Mouse (Mus musculus) left cerebral cortex, postnatal 4 days (tissue): ENCODE measurements around the gene Dtx2. TPM values are rescaled to one million over a fixed set of nuclear protein-coding genes. Genes with fewer than 3 reads are reported as not detected.
"Not testable (repeated sequence)": the region's sequence is repeated elsewhere in the genome, so short reads cannot be mapped to it uniquely, and the experiment has no call there.

Experiments used
- DNase-seq: peaks from one replicate; pipeline ENCODE4 v3.0.0-alpha.2; 2022
- intact Hi-C: fragments of 180-260 bp; cut with DNase I; formaldehyde crosslinking; loops from one replicate; pipeline ENCODE4 v1.15.1; 2025
- total RNA-seq, 2 experiments: library from RNA; stranded (reverse); gene quantifications; 2 replicates each; pipeline ENCODE4 v1.2.3; 2021

Dtx2 gene
- total RNA-seq, 2 experiments from 2014 or later = 13.8 to 14.4 TPM

DNA sequence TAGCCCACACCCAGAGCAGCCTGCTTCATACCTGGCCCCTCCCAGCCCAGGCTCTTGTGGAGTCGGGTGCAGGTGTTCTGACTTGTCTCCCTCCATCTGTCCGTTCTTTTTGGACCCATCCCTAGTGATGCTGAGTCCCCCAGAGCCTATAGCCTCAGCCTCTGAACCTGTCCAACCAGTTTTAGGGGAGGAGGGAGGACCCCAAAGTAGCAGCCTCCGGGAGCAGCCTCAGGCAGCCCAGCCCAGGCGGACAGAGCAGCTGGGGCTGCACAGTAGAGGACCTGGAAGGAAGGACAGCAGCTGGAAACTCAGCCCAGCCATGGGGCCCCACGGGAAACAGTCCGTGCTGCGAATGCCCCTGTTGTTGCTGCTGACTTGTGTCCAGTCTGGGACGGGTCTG is 62.5 kb downstream of the Dtx2 start:
- intact Hi-C loops = no loop called here
- no peak for DNase-seq

DNA sequence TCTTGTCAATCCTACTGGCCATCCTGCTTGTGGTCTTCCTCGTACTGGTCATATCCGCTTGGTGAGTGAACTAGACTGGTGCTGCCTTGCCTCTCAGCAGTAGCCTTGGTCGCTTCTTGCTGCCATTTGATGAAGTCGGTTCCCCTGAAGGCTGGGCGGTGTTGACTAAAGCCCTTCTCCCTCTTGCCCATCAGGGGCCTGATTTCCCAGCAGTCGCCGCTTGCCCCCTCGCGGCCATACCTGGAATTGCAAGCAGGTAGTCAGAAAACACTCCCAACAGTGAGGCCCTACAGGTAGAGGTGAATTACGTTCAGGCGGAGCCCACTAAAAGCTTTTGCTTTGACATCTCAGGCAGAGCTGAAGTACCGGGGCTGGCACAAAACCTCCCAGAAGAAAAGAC is 67.0 kb downstream of the Dtx2 start:
- intact Hi-C loops = no loop called here
- DNase-seq = peak; percentile 84

DNA sequence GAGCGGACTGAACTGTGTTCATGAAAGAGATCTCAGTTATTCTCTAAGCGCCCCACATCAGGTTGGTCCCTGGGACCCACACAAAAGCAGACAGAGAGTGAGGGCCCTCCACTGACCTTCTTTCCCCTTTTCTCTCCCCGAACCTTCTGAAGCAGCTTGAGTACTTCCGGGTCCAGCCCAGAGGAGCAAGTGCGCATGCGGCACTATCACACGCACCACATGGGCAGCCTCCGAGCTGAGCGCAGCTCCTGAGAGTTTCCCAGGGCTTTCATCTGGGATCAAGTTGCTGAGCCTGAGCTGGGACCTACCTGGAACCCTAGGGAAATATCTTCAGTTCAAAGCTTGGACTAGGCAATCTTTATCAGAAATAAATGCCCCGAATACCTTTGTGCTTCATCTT is 69.3 kb downstream of the Dtx2 start:
- DNase-seq = no peak
- intact Hi-C loops = no loop called here

DNA sequence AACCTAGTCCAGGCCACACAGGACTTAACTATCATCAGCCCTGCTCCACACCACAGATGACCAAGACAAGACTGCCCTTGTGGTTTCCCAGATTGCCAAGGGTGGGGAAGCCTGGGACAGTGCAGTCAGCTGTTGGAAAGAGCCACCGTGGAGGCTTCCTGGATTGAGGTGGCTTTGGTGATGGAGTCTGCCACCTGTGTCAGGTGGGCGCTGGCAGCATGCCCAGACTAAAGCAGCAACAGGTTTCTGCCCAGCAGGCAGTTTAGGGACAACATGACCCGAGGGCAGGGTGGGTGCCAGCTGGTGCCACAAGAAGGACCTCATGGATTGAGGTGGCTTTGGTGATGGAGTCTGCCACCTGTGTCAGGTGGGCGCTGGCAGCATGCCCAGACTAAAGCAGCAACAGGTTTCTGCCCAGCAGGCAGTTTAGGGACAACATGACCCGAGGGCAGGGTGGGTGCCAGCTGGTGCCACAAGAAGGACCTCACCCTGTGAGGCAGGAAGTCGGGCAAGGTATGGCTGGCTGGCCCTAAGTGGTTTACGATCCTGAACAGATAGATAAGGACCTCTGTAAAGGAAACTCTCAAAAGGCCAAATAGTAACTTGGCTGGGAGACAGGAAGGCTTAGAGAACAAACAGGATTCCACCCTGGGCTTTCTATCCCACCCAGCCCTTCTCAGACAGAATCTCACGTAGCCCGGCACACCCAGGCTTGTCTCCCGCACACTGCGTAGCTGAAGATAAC is 72.0 kb downstream of the Dtx2 start:
- DNase-seq, intact Hi-C loops: not testable (repeated sequence)

DNA sequence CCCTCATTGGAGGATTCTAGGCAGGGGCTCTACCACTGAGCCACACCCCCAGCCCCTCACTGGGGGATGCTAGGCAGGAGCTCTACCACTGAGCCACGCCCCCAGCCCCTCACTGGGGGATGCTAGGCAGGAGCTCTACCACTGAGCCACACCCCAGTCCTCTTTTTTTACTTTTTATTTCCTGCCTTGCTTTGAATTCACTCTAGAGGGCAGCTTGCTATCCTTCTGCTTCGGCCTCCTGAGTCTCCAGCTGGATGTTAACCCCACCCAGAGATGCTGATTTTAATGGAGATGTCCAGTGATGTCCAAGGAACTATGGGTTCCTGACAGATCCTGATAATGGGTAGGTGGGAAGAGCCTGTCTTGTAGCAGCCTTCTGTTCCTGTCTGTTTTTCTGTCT is 74.8 kb downstream of the Dtx2 start:
- intact Hi-C loops = no loop called here
- no peak for DNase-seq

DNA sequence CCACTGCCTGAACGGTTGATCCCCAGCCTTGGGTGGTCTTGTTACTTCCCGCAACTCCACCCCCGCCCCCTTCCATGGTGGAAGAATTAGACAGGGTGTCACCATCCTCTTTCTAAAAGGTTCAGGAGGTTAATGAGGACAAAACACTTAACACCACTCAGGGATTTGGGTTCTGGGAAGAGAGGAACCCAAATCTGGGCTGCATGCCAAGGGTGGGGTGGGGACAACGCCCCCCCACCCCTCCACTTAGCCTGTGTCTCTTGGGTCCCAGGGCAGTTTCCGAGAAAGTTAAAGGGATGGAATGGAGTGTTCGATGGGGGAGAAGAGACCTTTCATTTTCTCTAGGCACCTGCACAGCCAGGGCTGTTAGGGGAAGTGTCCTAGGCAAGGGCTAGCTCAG is 78.5 kb downstream of the Dtx2 start:
- intact Hi-C loops = no loop called here
- DNase-seq = no peak

DNA sequence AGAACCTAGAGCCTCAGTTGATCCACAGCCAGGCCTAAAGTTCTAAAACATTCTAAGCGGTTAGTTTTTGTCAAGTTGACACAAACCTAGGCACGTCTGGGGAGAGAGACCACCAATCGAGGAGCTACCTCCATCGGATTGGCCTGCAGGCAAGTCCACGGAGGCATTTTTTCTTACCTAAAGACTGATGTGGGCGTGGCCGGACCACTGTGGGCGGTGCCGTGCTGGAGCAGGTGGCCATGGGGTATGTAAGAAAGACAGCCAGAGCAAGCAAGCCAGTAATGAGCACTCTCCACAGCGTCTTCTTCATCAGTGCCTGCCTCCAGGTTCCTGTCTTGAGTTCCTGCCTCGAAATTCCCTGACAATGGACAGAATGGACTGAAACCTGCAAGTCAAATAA is 78.9 kb downstream of the Dtx2 start:
- intact Hi-C loops = no loop called here
- no peak for DNase-seq

DNA sequence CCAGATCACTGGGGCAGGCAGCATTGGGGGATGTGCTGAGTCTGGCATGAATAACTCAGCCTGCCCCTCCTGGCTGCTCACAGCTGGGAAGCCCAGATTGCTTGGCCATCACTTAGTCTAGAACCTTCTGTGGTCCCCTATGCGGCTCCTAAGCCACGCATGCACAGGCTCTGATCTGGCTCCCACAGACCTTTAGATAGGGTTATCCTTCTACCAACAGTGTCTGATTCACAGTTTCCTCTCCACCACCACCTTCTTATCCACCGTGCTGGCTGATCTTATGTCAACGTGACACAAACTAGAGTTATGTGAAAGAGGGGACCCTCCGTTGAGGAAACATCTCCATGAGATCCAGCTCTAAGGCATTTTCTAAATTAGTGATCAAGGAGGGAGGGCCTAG is 80.5 kb downstream of the Dtx2 start:
- intact Hi-C loops = no loop called here
- DNase-seq = no peak

DNA sequence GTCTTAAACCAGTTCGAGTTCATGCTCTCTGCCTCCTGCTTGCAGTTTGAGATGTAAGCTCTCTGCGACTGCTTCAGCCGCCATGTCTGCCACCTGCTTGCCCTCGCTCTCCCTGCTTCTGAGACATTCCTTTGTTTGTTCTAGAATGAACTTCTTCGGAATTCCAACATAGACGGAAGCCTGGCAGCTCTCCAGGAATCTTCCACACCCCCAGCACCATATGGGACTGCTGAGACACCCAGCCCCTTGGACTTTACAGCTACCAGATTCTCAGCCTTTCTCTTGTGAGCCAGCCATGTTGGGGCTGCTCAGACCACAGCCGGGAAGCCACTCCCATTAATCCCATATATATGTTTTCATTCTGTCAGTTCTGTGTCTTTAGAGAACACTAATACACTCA is 81.7 kb downstream of the Dtx2 start:
- intact Hi-C loops = no loop called here
- DNase-seq = no peak

DNA sequence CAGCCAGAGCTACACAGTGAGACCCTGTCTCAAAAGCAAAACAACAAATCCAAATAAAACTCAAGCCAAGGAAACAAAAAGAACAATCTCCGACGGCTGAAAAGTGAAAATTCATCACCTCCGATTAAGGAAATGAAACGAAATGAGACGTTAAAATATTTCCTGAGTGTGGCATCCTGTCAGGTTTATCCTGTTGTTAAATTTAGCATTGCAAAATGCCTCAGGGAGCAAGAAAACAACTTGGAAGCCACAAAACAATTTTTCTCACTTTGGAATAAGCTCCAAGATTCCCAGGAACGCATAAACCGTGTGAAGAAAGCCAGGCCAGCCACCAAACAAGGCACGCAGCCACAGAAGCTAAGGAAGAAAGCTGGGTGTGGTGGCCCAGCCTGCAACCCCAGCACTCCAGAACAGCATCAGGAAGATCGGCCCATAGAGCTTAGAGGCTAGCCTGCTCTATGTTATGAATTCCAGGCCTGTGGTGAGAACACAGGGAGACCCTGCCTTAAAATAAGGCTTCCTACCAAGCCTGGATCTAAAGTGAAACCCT is 82.5 kb downstream of the Dtx2 start:
- intact Hi-C loops = no loop called here

DNA sequence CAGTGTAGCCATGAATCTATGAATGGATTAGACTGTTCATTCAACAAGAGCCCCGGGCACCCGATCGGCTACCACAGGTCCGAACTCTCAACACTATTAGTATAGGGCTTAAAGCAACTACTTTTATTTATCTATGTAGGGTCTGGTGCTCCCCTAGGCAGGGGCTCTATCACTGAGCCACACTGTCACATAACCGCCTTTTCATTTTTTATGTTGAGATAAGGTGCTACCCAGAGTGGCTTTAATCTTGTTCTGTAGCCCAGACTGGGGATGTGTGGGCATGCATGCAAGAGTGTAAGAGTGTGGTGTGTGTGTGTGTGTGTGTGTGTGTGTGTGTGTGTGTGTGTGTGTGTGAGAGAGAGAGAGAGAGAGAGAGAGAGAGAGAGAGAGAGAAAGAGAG is 83.5 kb downstream of the Dtx2 start:
- no peak for DNase-seq
- intact Hi-C loops = no loop called here

More for the DNA sequence above, 82.5 kb downstream of the Dtx2 start:
- DNase-seq = no peak

DNA sequence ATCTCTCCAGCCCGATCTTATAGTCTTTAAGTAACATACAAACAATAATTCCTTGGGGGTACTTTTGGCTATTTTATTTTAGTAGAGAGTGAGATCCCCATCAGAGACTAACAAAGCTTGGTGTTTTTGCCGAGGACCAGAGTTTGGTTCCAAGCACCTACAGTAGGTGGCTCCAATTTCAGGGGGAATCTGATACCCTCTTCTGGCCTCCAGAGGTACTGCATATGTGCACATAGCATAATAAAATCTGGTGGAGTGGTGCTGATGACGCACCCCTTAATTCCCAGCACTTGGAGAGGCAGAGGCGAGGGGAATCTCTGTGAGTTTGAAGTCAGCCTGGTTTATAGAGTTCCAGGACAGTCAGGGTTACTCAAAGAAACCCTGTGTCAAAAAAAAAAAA is 87.7 kb downstream of the Dtx2 start:
- intact Hi-C loops = no loop called here
- no peak for DNase-seq

Other genes with a start within 250 kb of the Dtx2 start
- gene Styxl1, start 216.4 kb upstream of the Dtx2 start, total RNA-seq = not detected
- gene Mdh2, start 216.3 kb upstream of the Dtx2 start, total RNA-seq = 100 to 1,000 TPM; 359 to 370 TPM
- gene Srrm3, start 187.9 kb upstream of the Dtx2 start, total RNA-seq = 10 to 100 TPM; 87.6 to 91.5 TPM
- 1 to 10 TPM; 3.2 to 3.7 TPM for gene Hspb1, start 106.9 kb upstream of the Dtx2 start, total RNA-seq
- gene Ywhag, start 60.2 kb upstream of the Dtx2 start, total RNA-seq = 1,000 to 10,000 TPM; 1,399 to 1,485 TPM
- 1 to 10 TPM; 2.0 to 2.7 TPM for gene Ssc4d, start 20.3 kb upstream of the Dtx2 start, total RNA-seq
- not detected for gene Zp3, start 14.7 kb upstream of the Dtx2 start, total RNA-seq
- not detected for gene Upk3b, start 43.7 kb downstream of the Dtx2 start, total RNA-seq
- not detected for gene Upk3bl, start 59.7 kb downstream of the Dtx2 start, total RNA-seq
- 10 to 100 TPM in 1 of 2 experiments, 1 to 10 TPM in 1; 10.0 to 13.1 TPM for gene Rasa4, start 89.1 kb downstream of the Dtx2 start, total RNA-seq
- 10 to 100 TPM; 88.0 to 92.4 TPM for gene Polr2j, start 121.8 kb downstream of the Dtx2 start, total RNA-seq
- 10 to 100 TPM; 22.1 to 22.5 TPM for gene Lrwd1, start 141.3 kb downstream of the Dtx2 start, total RNA-seq
- 10 to 100 TPM; 10.7 to 12.8 TPM for gene Alkbh4, start 141.3 kb downstream of the Dtx2 start, total RNA-seq
- 10 to 100 TPM; 56.5 to 58.2 TPM for gene Orai2, start 175.9 kb downstream of the Dtx2 start, total RNA-seq
- gene Prkrip1, start 204.2 kb downstream of the Dtx2 start, total RNA-seq = 10 to 100 TPM; 40.3 to 42.6 TPM